Mouse (Mus musculus) liver, postnatal 0 days (tissue): ENCODE data around the gene Tmem235. TPM values are rescaled to one million over a fixed set of nuclear protein-coding genes. Genes with fewer than 3 reads are reported as not detected.

Source experiments
- ATAC-seq: fragments of 200-750 bp; cut with Nextera tagmentation; 2 replicates; pipeline ENCODE4 v1.8.0; 2017; ENCODE audit warnings: mild to moderate bottlenecking, moderate library complexity
- DNase-seq: peaks from one replicate; pipeline ENCODE4 v3.0.0-alpha.2; 2016
- H3K27ac ChIP-seq: fragments of 300-500 bp; sonication (generic); 2 replicates; pipeline ENCODE4 v1.5.1; 2014; ENCODE audit warnings: antibody characterized with exemption, moderate library complexity, mild to moderate bottlenecking, low read depth
- H3K27me3 ChIP-seq: fragments of 300-500 bp; sonication (generic); 2 replicates; pipeline ENCODE4 v1.6.1; 2014; ENCODE audit warnings: low read length, control low read depth, mixed read lengths; ENCODE audit not compliant: insufficient read depth
- H3K36me3 ChIP-seq: fragments of 300-500 bp; sonication (generic); replicated peaks from 2 replicates; pipeline ENCODE4 v1.6.1; 2014; ENCODE audit warnings: mild to moderate bottlenecking, control low read depth, low read length, moderate library complexity, mixed read lengths; ENCODE audit not compliant: insufficient read depth
- H3K4me1 ChIP-seq: fragments of 300-500 bp; sonication (generic); 2 replicates; pipeline ENCODE4 v1.6.1; 2014; ENCODE audit warnings: antibody characterized with exemption, mild to moderate bottlenecking, control low read depth; ENCODE audit not compliant: insufficient read depth
- H3K4me2 ChIP-seq: fragments of 300-500 bp; sonication (generic); 2 replicates; pipeline ENCODE4 v1.6.1; 2014; ENCODE audit warnings: low read depth, mild to moderate bottlenecking, low read length, moderate library complexity, mixed read lengths
- H3K4me3 ChIP-seq: fragments of 300-500 bp; sonication (generic); 2 replicates; pipeline ENCODE4 v1.5.1; 2014; ENCODE audit warnings: low read depth, low read length
- H3K9ac ChIP-seq: fragments of 300-500 bp; sonication (generic); replicated peaks from 2 replicates; pipeline ENCODE4 v1.6.1; 2014; ENCODE audit warnings: mild to moderate bottlenecking, moderate library complexity
- H3K9me3 ChIP-seq: fragments of 300-500 bp; sonication (generic); 2 replicates; pipeline ENCODE4 v1.6.1; 2016; ENCODE audit warnings: mild to moderate bottlenecking, control low read depth, low read length, mixed read lengths
- CTCF ChIP-seq: sonication (generic); IDR thresholded peaks from 2 replicates; pipeline ENCODE4 v1.5.1; 2016; ENCODE audit warnings: antibody characterized with exemption, low read depth
- EP300 ChIP-seq: IDR thresholded peaks from 2 replicates; pipeline ENCODE4 v1.6.1; 2016; ENCODE audit warnings: antibody characterized with exemption, low read depth, mild to moderate bottlenecking
- WGBS: fragments of 180-500 bp; shearing (Covaris S2); extraction: QIAGEN DNeasy Blood & Tissue Kit; methylation state at CpG from one replicate; pipeline ENCODE4 v1.1.7; 2014; ENCODE audit not compliant: insufficient replicate concordance; 5-methylcytosine and 5-hydroxymethylcytosine counted together
- polyA plus RNA-seq: library from polyadenylated mRNA; unstranded; fragments of >200 nt; fragmentation: Nextera tagmentation; extraction: Ambion mirVana; gene quantifications from 2 replicates; pipeline ENCODE4 v1.2.1, GENCODE M21; 2015

Tmem235 gene
- polyA plus RNA-seq, 1 experiment from 2014 or later = not detected

- Histone ChIP-seq H3K9ac (peak overlapping the region; percentile 57), H3K27me3 (no peaks in the 10 kb centered on the region), H3K4me1 (peaks cover 54% of the 10 kb centered on the region), H3K9me3 (no peaks in the 10 kb centered on the region), H3K36me3 (no peaks in the 10 kb centered on the region), H3K4me2 (peak overlapping the region; percentile 42), H3K4me3 (no peak overlapping the region), H3K27ac (peak overlapping the region; percentile 95)
- ATAC-seq = peak; percentile 85
- 6% methylated on average over 13 of the region's 13 CpGs for WGBS
- peak; percentile 80 for DNase-seq
- TF ChIP-seq EP300 (peak; percentile 56; the same call in 1 of the 2 replicates), CTCF (no peak)
These were observed 17.6 kb downstream of the Tmem235 start for GRCm38 (mm10) chr11:117877917-117878745.

GRCm38 (mm10) chr11:117878892-117879291, 18.3 kb downstream of the Tmem235 start:
- no peak for TF ChIP-seq CTCF
- no peak for TF ChIP-seq EP300
- no peak overlapping the region for H3K4me3 ChIP-seq
- peak overlapping the region; percentile 95 for H3K27ac ChIP-seq
- peak overlapping the region; percentile 42 for H3K4me2 ChIP-seq
- WGBS = 17% methylated on average over 8 of the region's 8 CpGs
- DNase-seq = no peak
- H3K4me1 ChIP-seq = peaks cover 51% of the 10 kb centered on the region
- peak; percentile 1; the same call in 1 of the 2 replicates for ATAC-seq
- peak overlapping the region; percentile 57 for H3K9ac ChIP-seq
- no peaks in the 10 kb centered on the region for H3K36me3 ChIP-seq
- H3K27me3 ChIP-seq = no peaks in the 10 kb centered on the region
- no peaks in the 10 kb centered on the region for H3K9me3 ChIP-seq

- Histone ChIP-seq H3K36me3 (no peaks in the 10 kb centered on the region), H3K4me3 (no peak overlapping the region), H3K27me3 (no peaks in the 10 kb centered on the region), H3K4me2 (no peak overlapping the region), H3K27ac (peak overlapping the region; percentile 95), H3K9ac (no peak overlapping the region), H3K9me3 (no peaks in the 10 kb centered on the region), H3K4me1 (peaks cover 51% of the 10 kb centered on the region)
- TF ChIP-seq EP300 = no peak
- DNase-seq = no peak
- 73% methylated on average over 6 of the region's 6 CpGs for WGBS
- no peak for ATAC-seq
These were observed 19.1 kb downstream of the Tmem235 start for GRCm38 (mm10) chr11:117879676-117880075.

- TF ChIP-seq CTCF (no peak), EP300 (no peak)
- H3K27ac ChIP-seq = peak overlapping the region; percentile 77
- WGBS = 76% methylated on average over 9 of the region's 9 CpGs
These were observed 19.9 kb downstream of the Tmem235 start for GRCm38 (mm10) chr11:117880336-117880976.

GRCm38 (mm10) chr11:117880977-117881358, 20.4 kb downstream of the Tmem235 start:
- 65% methylated on average over 6 of the region's 6 CpGs for WGBS
- ATAC-seq (no peak), DNase-seq (no peak)
- Histone ChIP-seq H3K4me1 (peaks cover 43% of the 10 kb centered on the region), H3K27ac (peak overlapping the region; percentile 77), H3K9me3 (no peaks in the 10 kb centered on the region), H3K9ac (no peak overlapping the region), H3K36me3 (no peaks in the 10 kb centered on the region), H3K4me3 (no peak overlapping the region), H3K27me3 (no peaks in the 10 kb centered on the region), H3K4me2 (no peak overlapping the region)
- TF ChIP-seq CTCF (no peak), EP300 (no peak)

More at GRCm38 (mm10) chr11:117880336-117880976, 19.9 kb downstream of the Tmem235 start:
- Histone ChIP-seq H3K36me3 (no peaks in the 10 kb centered on the region), H3K4me3 (no peak overlapping the region), H3K4me1 (peaks cover 46% of the 10 kb centered on the region), H3K9me3 (no peaks in the 10 kb centered on the region), H3K4me2 (no peak overlapping the region), H3K27me3 (no peaks in the 10 kb centered on the region), H3K9ac (no peak overlapping the region)
- ATAC-seq (no peak), DNase-seq (no peak)

GRCm38 (mm10) chr11:117881787-117882186, 21.2 kb downstream of the Tmem235 start:
- H3K4me2 ChIP-seq = no peak overlapping the region
- H3K9me3 ChIP-seq = no peaks in the 10 kb centered on the region
- H3K27ac ChIP-seq = peak overlapping the region; percentile 77
- H3K9ac ChIP-seq = no peak overlapping the region
- DNase-seq (peak; percentile 50), ATAC-seq (no peak)
- H3K36me3 ChIP-seq = no peaks in the 10 kb centered on the region
- H3K4me1 ChIP-seq = peaks cover 49% of the 10 kb centered on the region
- H3K27me3 ChIP-seq = no peaks in the 10 kb centered on the region
- 15% methylated on average over 7 of the region's 8 CpGs for whole genome bisulfite sequencing
- no peak overlapping the region for H3K4me3 ChIP-seq
- no peak for TF ChIP-seq CTCF
- peak; percentile 71 for TF ChIP-seq EP300
